Mouse (Mus musculus): Measurements from ENCODE around the gene Pld2. TPM values are rescaled to one million over a fixed set of nuclear protein-coding genes. Genes with fewer than 3 reads are reported as not detected.
"Not testable (repeated sequence)": the region's sequence is repeated elsewhere in the genome, so short reads cannot be mapped to it uniquely, and the experiment has no call there.

Pld2 gene
- polyA plus RNA-seq, 1 experiment, result 1.1 TPM

- peaks cover 33% of the 10 kb centered on the region for H3K36me3 ChIP-seq (replicated peaks; ENCODE audit: low read length)
- peaks cover 35% of the 10 kb centered on the region for H3K4me1 ChIP-seq
- peaks cover 7% of the 10 kb centered on the region for H3K27me3 ChIP-seq (replicated peaks)
- no peaks in the 10 kb centered on the region for H3K9me3 ChIP-seq
- peak within 1 kb of the TSS; percentile 95 for H3K4me3 ChIP-seq (replicated peaks)
- TF ChIP-seq FLI1 (IDR thresholded peaks at IDR 0.05; ENCODE audit: low read length) (no peak), GATA1 (IDR thresholded peaks at IDR 0.05; ENCODE audit: borderline replicate concordance, low read length) (no peak)
Measured at GRCm38 (mm10) chr11:70525184-70525678, 14.6 kb upstream of the Pld2 start, which contains the start of gene Psmb6. Psmb6 (plus strand) TSS chr11:70525367.

- Histone ChIP-seq H3K4me3 (replicated peaks) (peak overlapping the region; percentile 95), H3K36me3 (replicated peaks; ENCODE audit: low read length) (peaks cover 33% of the 10 kb centered on the region), H3K4me1 (peaks cover 30% of the 10 kb centered on the region), H3K27me3 (replicated peaks) (peaks cover 3% of the 10 kb centered on the region), H3K9me3 (no peaks in the 10 kb centered on the region)
- TF ChIP-seq FLI1 (IDR thresholded peaks at IDR 0.05; ENCODE audit: low read length), result no peak
- no peak for TF ChIP-seq GATA1 (IDR thresholded peaks at IDR 0.05; ENCODE audit: borderline replicate concordance, low read length)
Measured at GRCm38 (mm10) chr11:70525726-70526125, 14.1 kb upstream of the Pld2 start.

- Histone ChIP-seq H3K36me3 (replicated peaks; ENCODE audit: low read length) (peaks cover 33% of the 10 kb centered on the region), H3K27me3 (replicated peaks) (peaks cover 2% of the 10 kb centered on the region), H3K4me1 (peaks cover 29% of the 10 kb centered on the region), H3K9me3 (no peaks in the 10 kb centered on the region), H3K4me3 (replicated peaks) (peak overlapping the region; percentile 95)
- TF ChIP-seq GATA1 (IDR thresholded peaks at IDR 0.05; ENCODE audit: borderline replicate concordance, low read length) (no peak), FLI1 (IDR thresholded peaks at IDR 0.05; ENCODE audit: low read length) (no peak)
Measured at GRCm38 (mm10) chr11:70526211-70526610, 13.7 kb upstream of the Pld2 start.

- H3K9me3 ChIP-seq, result no peaks in the 10 kb centered on the region
- TF ChIP-seq FLI1 (IDR thresholded peaks at IDR 0.05; ENCODE audit: low read length) (no peak), GATA1 (IDR thresholded peaks at IDR 0.05; ENCODE audit: borderline replicate concordance, low read length) (no peak)
- no peak overlapping the region for H3K4me3 ChIP-seq (replicated peaks)
- peaks cover 33% of the 10 kb centered on the region for H3K36me3 ChIP-seq (replicated peaks; ENCODE audit: low read length)
- H3K27me3 ChIP-seq (replicated peaks), result peaks cover 8% of the 10 kb centered on the region
- peaks cover 39% of the 10 kb centered on the region for H3K4me1 ChIP-seq
Measured at GRCm38 (mm10) chr11:70528610-70529009, 11.3 kb upstream of the Pld2 start.

GRCm38 (mm10) chr11:70531065-70531464 lies 8.8 kb upstream of the Pld2 start:
- not testable (repeated sequence) for H3K4me3 ChIP-seq (replicated peaks); H3K27me3 ChIP-seq (replicated peaks); H3K9me3 ChIP-seq
- H3K36me3 ChIP-seq (replicated peaks; ENCODE audit: low read length), result peaks cover 30% of the 10 kb centered on the region
- peaks cover 51% of the 10 kb centered on the region for H3K4me1 ChIP-seq

- Histone ChIP-seq H3K27me3 (replicated peaks) (peaks cover 9% of the 10 kb centered on the region), H3K36me3 (replicated peaks; ENCODE audit: low read length) (peaks cover 13% of the 10 kb centered on the region), H3K4me3 (replicated peaks) (no peak within 1 kb of the TSS), H3K4me1 (peaks cover 55% of the 10 kb centered on the region), H3K9me3 (no peaks in the 10 kb centered on the region)
- TF ChIP-seq GATA1 (IDR thresholded peaks at IDR 0.05; ENCODE audit: borderline replicate concordance, low read length) (no peak), FLI1 (IDR thresholded peaks at IDR 0.05; ENCODE audit: low read length) (no peak)
Measured at GRCm38 (mm10) chr11:70532839-70533238, 7.0 kb upstream of the Pld2 start, which contains the start of gene Gm40193. Gm40193 (minus strand) TSS chr11:70532939.

- H3K4me3 ChIP-seq (replicated peaks), result peak overlapping the region; percentile 90
- no peaks in the 10 kb centered on the region for H3K9me3 ChIP-seq
- no peaks in the 10 kb centered on the region for H3K36me3 ChIP-seq (replicated peaks; ENCODE audit: low read length)
- peaks cover 39% of the 10 kb centered on the region for H3K27me3 ChIP-seq (replicated peaks)
- H3K4me1 ChIP-seq, result peaks cover 62% of the 10 kb centered on the region
- TF ChIP-seq GATA1 (IDR thresholded peaks at IDR 0.05; ENCODE audit: borderline replicate concordance, low read length) (no peak), FLI1 (IDR thresholded peaks at IDR 0.05; ENCODE audit: low read length) (no peak)
Measured at GRCm38 (mm10) chr11:70539423-70539822, 441 bp upstream of the Pld2 start.

GRCm38 (mm10) chr11:70540928-70541327 lies 1.1 kb downstream of the Pld2 start:
- Histone ChIP-seq H3K4me1 (peaks cover 52% of the 10 kb centered on the region), H3K36me3 (replicated peaks; ENCODE audit: low read length) (no peaks in the 10 kb centered on the region), H3K4me3 (replicated peaks) (peak overlapping the region; percentile 90), H3K9me3 (no peaks in the 10 kb centered on the region; the same call in 1 of the 2 replicates), H3K27me3 (replicated peaks) (peaks cover 42% of the 10 kb centered on the region)
- TF ChIP-seq GATA1 (IDR thresholded peaks at IDR 0.05; ENCODE audit: borderline replicate concordance, low read length) (no peak), FLI1 (IDR thresholded peaks at IDR 0.05; ENCODE audit: low read length) (no peak)

GRCm38 (mm10) chr11:70541415-70541814 lies 1.6 kb downstream of the Pld2 start:
- H3K4me3 ChIP-seq (replicated peaks), result no peak overlapping the region
- no peaks in the 10 kb centered on the region for H3K36me3 ChIP-seq (replicated peaks; ENCODE audit: low read length)
- peaks cover 47% of the 10 kb centered on the region for H3K27me3 ChIP-seq (replicated peaks)
- H3K4me1 ChIP-seq, result peaks cover 47% of the 10 kb centered on the region
- TF ChIP-seq FLI1 (IDR thresholded peaks at IDR 0.05; ENCODE audit: low read length), result no peak
- no peak for TF ChIP-seq GATA1 (IDR thresholded peaks at IDR 0.05; ENCODE audit: borderline replicate concordance, low read length)
- H3K9me3 ChIP-seq, result no peaks in the 10 kb centered on the region; the same call in 1 of the 2 replicates

- no peak overlapping the region for H3K4me3 ChIP-seq (replicated peaks)
- H3K36me3 ChIP-seq (replicated peaks; ENCODE audit: low read length), result no peaks in the 10 kb centered on the region
- TF ChIP-seq GATA1 (IDR thresholded peaks at IDR 0.05; ENCODE audit: borderline replicate concordance, low read length), result no peak
- no peak for TF ChIP-seq FLI1 (IDR thresholded peaks at IDR 0.05; ENCODE audit: low read length)
- H3K27me3 ChIP-seq (replicated peaks), result peaks cover 47% of the 10 kb centered on the region
- H3K4me1 ChIP-seq, result peaks cover 37% of the 10 kb centered on the region
- H3K9me3 ChIP-seq, result no peaks in the 10 kb centered on the region; the same call in 1 of the 2 replicates
Measured at GRCm38 (mm10) chr11:70544496-70544895, 4.6 kb downstream of the Pld2 start.
